Mouse (Mus musculus): ENCODE results near the gene Myo3b.

DNA sequence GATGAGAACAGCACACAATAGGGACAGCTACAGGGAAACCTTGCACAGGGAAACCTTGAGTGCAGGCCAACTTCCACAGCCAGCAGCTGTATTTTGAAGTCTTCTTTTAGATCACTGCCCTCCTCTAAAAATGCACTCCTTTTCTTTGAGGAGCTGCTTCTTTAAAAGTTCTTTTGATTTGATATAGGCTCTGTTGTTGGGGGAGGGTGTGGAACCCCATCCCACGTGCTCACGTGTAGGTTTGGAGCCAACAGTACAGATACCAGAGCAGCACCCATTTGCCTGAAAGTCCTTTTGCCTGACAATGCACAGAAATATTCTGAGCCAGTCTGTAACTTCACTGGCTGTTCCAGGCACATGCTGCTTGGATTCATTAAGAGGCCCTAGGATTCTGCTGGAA is 7.5 kb upstream of the Myo3b start:
- TF ChIP-seq POLR2A (IDR thresholded peaks at IDR 0.05; ENCODE audit: insufficient read length, low read depth): no peak
- TF ChIP-seq USF1 (IDR thresholded peaks at IDR 0.05; ENCODE audit: low read depth): no peak
- no peak for TF ChIP-seq POLR2AphosphoS2 (IDR thresholded peaks at IDR 0.05; ENCODE audit: insufficient read length, low read depth)
- no peak for TF ChIP-seq MYOG (IDR thresholded peaks at IDR 0.05; ENCODE audit: control insufficient read depth in 1 of 3, insufficient read depth in 1 of 3, insufficient read length in 2 of 3, low read depth in 2 of 3)
- TF ChIP-seq TCF12 (IDR thresholded peaks at IDR 0.05; ENCODE audit: insufficient read depth, poor library complexity, severe bottlenecking): no peak
- no peak for TF ChIP-seq E2F4 (IDR thresholded peaks at IDR 0.05; ENCODE audit: insufficient read depth)
- no peak for TF ChIP-seq MYOD1 (IDR thresholded peaks at IDR 0.05; ENCODE audit: control insufficient read depth in 1 of 3, insufficient read length in 2 of 3, low read depth in 2 of 3)
- TF ChIP-seq MAX (IDR thresholded peaks at IDR 0.05; ENCODE audit: low read depth): no peak
- TF ChIP-seq REST (IDR thresholded peaks at IDR 0.05; ENCODE audit: insufficient read depth, insufficient read length): no peak
- TF ChIP-seq CEBPB (IDR thresholded peaks at IDR 0.05; ENCODE audit: insufficient read depth, poor library complexity, severe bottlenecking): no peak
- no peak for TF ChIP-seq TCF3 (IDR thresholded peaks at IDR 0.05; ENCODE audit: insufficient read length, low read depth)

Measured in myocyte (in vitro differentiated cells).